20 mouse cellular contexts compared by ENCODE assay signal in the genomic region with DNA sequence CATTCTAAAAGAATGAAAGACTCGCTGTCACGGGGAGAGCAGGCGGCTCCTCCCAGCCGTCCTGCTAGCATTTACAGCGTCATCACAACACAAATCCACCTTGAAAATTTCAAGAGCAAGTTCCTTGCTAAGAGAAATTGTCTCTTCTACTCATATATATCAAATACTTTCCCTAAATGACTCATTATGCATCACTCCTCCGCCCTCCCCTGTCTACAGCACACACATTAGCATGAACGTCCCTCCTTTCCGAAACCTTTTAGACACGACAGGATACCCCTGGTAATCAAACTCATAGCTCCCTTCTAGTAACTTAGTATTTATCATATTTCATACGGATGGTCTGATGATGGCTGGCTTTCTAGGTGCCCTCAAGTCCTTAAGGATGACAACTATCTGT. TPM values are rescaled to one million over a fixed set of nuclear protein-coding genes. Genes with fewer than 3 reads are reported as not detected.
A peak's percentile ranks its signal among the peaks of the same experiment; 100 is the strongest.
DNase-seq lines count a peak whose midpoint lies in the region; ATAC-seq and TF ChIP-seq lines count a peak whose summit lies in the region.
"Had no signal": no experiment of that assay in that cellular context is flagged by ENCODE, and none has a peak within 500 bp of the region (broad histone marks: within the 10 kb centered on the region; RNA-seq: fewer than 3 reads in every experiment).

No protein-coding gene starts in this region.

- no peaks in the 10 kb centered on the region for H3K9me3 ChIP-seq in midbrain, embryonic 11.5 days (ENCODE audit: control insufficient read depth, low read length)
- H3K9me3 ChIP-seq in midbrain, embryonic 10.5 days (replicated peaks) = no peaks in the 10 kb centered on the region
- H3K9me3 ChIP-seq: embryonic facial prominence, embryonic 13.5 days; forebrain, embryonic 13.5 days; heart, embryonic 13.5 days; hindbrain, embryonic 12.5 days; intestine, embryonic 15.5 days had no signal

- H3K27ac ChIP-seq in midbrain, embryonic 11.5 days (ENCODE audit: low read depth, low read length) = no peak overlapping the region
- no peak overlapping the region for H3K27ac ChIP-seq in midbrain, embryonic 10.5 days (replicated peaks)
- H3K27ac ChIP-seq: embryonic facial prominence, embryonic 13.5 days; gastrocnemius, adult 2 months; hindbrain, embryonic 12.5 days; intestine, embryonic 15.5 days had no signal

- no peak overlapping the region for H3K9ac ChIP-seq in midbrain, embryonic 11.5 days (ENCODE audit: low read length)
- H3K9ac ChIP-seq: embryonic facial prominence, embryonic 13.5 days; forebrain, embryonic 13.5 days; forebrain, postnatal 0 days; heart, embryonic 13.5 days; hindbrain, embryonic 12.5 days; intestine, embryonic 15.5 days had no signal

- no peaks in the 10 kb centered on the region for H3K79me2 ChIP-seq in myocyte (ENCODE audit: control insufficient read depth, insufficient read depth)

- ATAC-seq in midbrain, embryonic 11.5 days (ENCODE audit: low FRiP score) = no peak
- ATAC-seq in activated CD4-positive, CD25-positive, alpha-beta regulatory T cell, adult 4 months = peak; percentile 49
- ATAC-seq: forebrain, embryonic 13.5 days; forebrain, postnatal 0 days; hindbrain, embryonic 16.5 days; intestine, embryonic 15.5 days had no signal

- 95% methylated on average over 10 of the region's 10 CpGs for WGBS in midbrain, embryonic 11.5 days
- 93% methylated on average over 10 of the region's 10 CpGs for WGBS in midbrain, embryonic 10.5 days

- H3K4me3 ChIP-seq in midbrain, embryonic 11.5 days (ENCODE audit: low read depth, low read length) = no peak overlapping the region
- H3K4me3 ChIP-seq in midbrain, embryonic 10.5 days = no peak overlapping the region
- H3K4me3 ChIP-seq in myocyte = no peak overlapping the region
- H3K4me3 ChIP-seq: embryonic facial prominence, embryonic 13.5 days; forebrain, embryonic 13.5 days; gastrocnemius, adult 2 months; heart, embryonic 13.5 days; hindbrain, embryonic 12.5 days; intestine, embryonic 15.5 days had no signal

- no peaks in the 10 kb centered on the region for H3K4me1 ChIP-seq in midbrain, embryonic 11.5 days (ENCODE audit: control insufficient read depth, insufficient read depth, low read length)
- H3K4me1 ChIP-seq in midbrain, embryonic 10.5 days = no peaks in the 10 kb centered on the region
- H3K4me1 ChIP-seq: hindbrain, embryonic 12.5 days; intestine, embryonic 15.5 days had no signal

- H3K4me2 ChIP-seq in midbrain, embryonic 11.5 days = no peak overlapping the region
- peak overlapping the region; percentile 70 for H3K4me2 ChIP-seq in myocyte (ENCODE audit: low read depth)
- H3K4me2 ChIP-seq: embryonic facial prominence, embryonic 13.5 days; forebrain, embryonic 13.5 days; heart, embryonic 13.5 days; hindbrain, embryonic 12.5 days; intestine, embryonic 15.5 days had no signal

- no peak for TF ChIP-seq POLR2A in myocyte (IDR thresholded peaks at IDR 0.05; ENCODE audit: insufficient read length, low read depth)

- H3ac ChIP-seq in myocyte (ENCODE audit: control insufficient read depth, insufficient read length) = no peak overlapping the region

- peak; percentile 31 for DNase-seq in midbrain, embryonic 11.5 days (ENCODE audit: low spot score, missing footprints)
- no peak for DNase-seq in midbrain, embryonic 10.5 days (ENCODE audit: low spot score)
- no peak for DNase-seq in right cerebral cortex, postnatal 14 days
- DNase-seq in right cerebral cortex, adult 2 months (ENCODE audit: low spot score in 2 of 2) = no peak
- DNase-seq in embryo, embryonic 10 days (ENCODE audit: low spot score) = no peak
- DNase-seq: adrenal gland, adult 8-10 months; cerebellum, adult 2 months; cerebellum, postnatal 25 days; gastrocnemius, adult 2 months; gastrocnemius, postnatal 25 days had no signal

- peaks cover 53% of the 10 kb centered on the region for H3K36me3 ChIP-seq in midbrain, embryonic 11.5 days (ENCODE audit: control insufficient read depth, insufficient read depth, low read length)
- peaks cover 98% of the 10 kb centered on the region for H3K36me3 ChIP-seq in midbrain, embryonic 10.5 days
- peaks cover 25% of the 10 kb centered on the region for H3K36me3 ChIP-seq in myocyte (ENCODE audit: control insufficient read depth, insufficient read depth)

- no peaks in the 10 kb centered on the region for H3K27me3 ChIP-seq in midbrain, embryonic 11.5 days (ENCODE audit: control insufficient read depth, insufficient read depth, low read length)
- no peaks in the 10 kb centered on the region for H3K27me3 ChIP-seq in midbrain, embryonic 10.5 days (ENCODE audit: low read depth, poor library complexity, severe bottlenecking)
- H3K27me3 ChIP-seq in myocyte (ENCODE audit: control insufficient read depth, insufficient read depth, insufficient read length) = no peaks in the 10 kb centered on the region
- H3K27me3 ChIP-seq: embryonic facial prominence, embryonic 13.5 days; forebrain, embryonic 13.5 days; heart, embryonic 13.5 days; hindbrain, embryonic 12.5 days; intestine, embryonic 15.5 days; Patski had no signal

TF ChIP-seq in myocyte, 11 proteins besides CTCF, POLR2A, EP300 and RAD21:
- TF ChIP-seq MYOD1 (IDR thresholded peaks at IDR 0.05; ENCODE audit: control insufficient read depth in 1 of 3, insufficient read length in 2 of 3, low read depth in 2 of 3) (no peak), TCF12 (IDR thresholded peaks at IDR 0.05; ENCODE audit: insufficient read depth, poor library complexity, severe bottlenecking) (no peak), REST (IDR thresholded peaks at IDR 0.05; ENCODE audit: insufficient read depth, insufficient read length) (no peak), MYOG (IDR thresholded peaks at IDR 0.05; ENCODE audit: control insufficient read depth in 1 of 3, insufficient read depth in 1 of 3, insufficient read length in 2 of 3, low read depth in 2 of 3) (no peak), POLR2AphosphoS2 (IDR thresholded peaks at IDR 0.05; ENCODE audit: insufficient read length, low read depth) (no peak), MAX (IDR thresholded peaks at IDR 0.05; ENCODE audit: low read depth) (no peak)

RNA-seq across cellular contexts. Expression of gene Acp6, which starts 55.3 kb away (rescaled TPM):
- 25.1 and 27.7 TPM in 2 replicates for polyA plus RNA-seq in midbrain, embryonic 11.5 days (2014; fragmentation: Nextera tagmentation; extraction: Ambion mirVana)
- polyA plus RNA-seq in midbrain, embryonic 10.5 days (2016; fragmentation: Nextera tagmentation; extraction: Ambion mirVana) = 35.3 and 35.6 TPM in 2 replicates
- polyA plus RNA-seq in activated CD4-positive, CD25-positive, alpha-beta regulatory T cell, adult 4 months (2017; shearing (Covaris generic)) = 10 to 100 TPM; 29.4 to 32.1 TPM
- polyA plus RNA-seq in myocyte (2012; fragmentation: generic; extraction: Trizol) = 45.2 TPM
